Mouse (Mus musculus) testis, adult 2 months (tissue): Measurements from ENCODE around the gene Cacng6.

Experiments
- CTCF ChIP-seq: fragments of 200-500 bp; IDR thresholded peaks from 2 replicates; pipeline ENCODE4 v1.5.1; 2012; ENCODE audit warnings: low read depth, mild to moderate bottlenecking, inconsistent platforms, low read length, moderate library complexity; ENCODE audit not compliant: control insufficient read depth, insufficient read depth, insufficient replicate concordance
- POLR2A ChIP-seq: fragments of 200-500 bp; IDR thresholded peaks from 2 replicates; pipeline ENCODE4 v1.6.1; 2012; ENCODE audit warnings: low read depth, mild to moderate bottlenecking, inconsistent platforms, low read length, moderate library complexity; ENCODE audit not compliant: control insufficient read depth

GRCm38 (mm10) chr7:3452821-3453485 lies 29.0 kb downstream of the Cacng6 start:
- TF ChIP-seq POLR2A: no peak
- no peak for TF ChIP-seq CTCF
